Mouse (Mus musculus) G1E (cell line): Measurements from ENCODE around the gene Sec24d.

ENCODE experiments used
- CTCF ChIP-seq: IDR thresholded peaks from 2 replicates; pipeline ENCODE4 v1.5.1; 2012; ENCODE audit warnings: low read depth, low read length, inconsistent platforms, mixed read lengths
- POLR2AphosphoS5 ChIP-seq: IDR thresholded peaks from 2 replicates; pipeline ENCODE4 v1.6.1; 2012; ENCODE audit warnings: low read depth, low read length, inconsistent platforms; ENCODE audit not compliant: insufficient replicate concordance

DNA sequence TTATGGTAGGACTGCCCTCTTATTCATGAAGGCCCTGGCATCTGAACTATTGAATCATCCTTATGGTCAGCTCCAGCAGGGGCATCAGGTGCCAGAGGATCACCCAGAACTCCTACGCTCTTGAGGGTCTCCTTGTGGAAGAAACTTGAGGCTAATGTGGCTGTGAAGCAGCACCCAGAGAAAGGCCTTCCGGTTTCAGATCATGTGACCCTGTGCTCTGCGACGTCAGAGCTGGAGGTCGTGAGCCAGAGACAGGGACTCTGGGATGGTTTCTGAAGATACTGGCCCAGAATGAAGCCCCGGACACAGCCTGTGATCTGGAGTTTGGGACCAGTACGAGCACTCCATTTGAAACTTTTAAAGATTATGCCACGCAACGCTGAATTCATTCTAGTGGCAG, 53.1 kb downstream of the Sec24d start:
- TF ChIP-seq CTCF: no peak
- no peak for TF ChIP-seq POLR2AphosphoS5
